Mouse (Mus musculus): ENCODE results near the gene Itgb6. TPM values are rescaled to one million over a fixed set of nuclear protein-coding genes. Genes with fewer than 3 reads are reported as not detected.

Gene Itgb6
- not detected in 2 replicates for polyA plus RNA-seq (2012; ENCODE audit: insufficient read depth, insufficient read length, low replicate concordance, missing spikeins)

GRCm38 (mm10) chr2:60722514-60722913 lies at the start of gene Itgb6:
Gene Itgb6, minus strand, starts transcription at chr2:60722643.
- 52% methylated on average over 14 of the region's 14 CpGs for WGBS
- Histone ChIP-seq H3K27ac (ENCODE audit: insufficient read depth, low read depth, low read length) (no peak within 1 kb of the TSS), H3K4me3 (ENCODE audit: insufficient read depth, low read depth, low read length) (no peak within 1 kb of the TSS), H3K4me1 (ENCODE audit: control insufficient read depth, insufficient read depth, low read length) (no peaks in the 10 kb centered on the region)
- TF ChIP-seq POLR2A (IDR thresholded peaks at IDR 0.05; ENCODE audit: insufficient read depth, low read depth, low read length) (no peak), CTCF (IDR thresholded peaks at IDR 0.05; ENCODE audit: insufficient read depth, low read depth, low read length) (no peak)

- no peak overlapping the region for H3K27ac ChIP-seq (ENCODE audit: insufficient read depth, low read depth, low read length)
- WGBS, result 62% methylated on average over 8 of the region's 8 CpGs
- TF ChIP-seq CTCF (IDR thresholded peaks at IDR 0.05; ENCODE audit: insufficient read depth, low read depth, low read length) (no peak), POLR2A (IDR thresholded peaks at IDR 0.05; ENCODE audit: insufficient read depth, low read depth, low read length) (no peak)
- no peak overlapping the region for H3K4me3 ChIP-seq (ENCODE audit: insufficient read depth, low read depth, low read length)
- peaks cover 3% of the 10 kb centered on the region; the same call in 1 of the 2 replicates for H3K4me1 ChIP-seq (ENCODE audit: control insufficient read depth, insufficient read depth, low read length)
Observed at GRCm38 (mm10) chr2:60766420-60766819, 44.0 kb upstream of the Itgb6 start.

- Histone ChIP-seq H3K27ac (ENCODE audit: insufficient read depth, low read depth, low read length) (no peak overlapping the region), H3K4me1 (ENCODE audit: control insufficient read depth, insufficient read depth, low read length) (no peaks in the 10 kb centered on the region), H3K4me3 (ENCODE audit: insufficient read depth, low read depth, low read length) (no peak overlapping the region)
- 82% methylated on average over 9 of the region's 9 CpGs for WGBS
- TF ChIP-seq CTCF (IDR thresholded peaks at IDR 0.05; ENCODE audit: insufficient read depth, low read depth, low read length) (no peak), POLR2A (IDR thresholded peaks at IDR 0.05; ENCODE audit: insufficient read depth, low read depth, low read length) (no peak)
Observed at GRCm38 (mm10) chr2:60756218-60756617, 33.8 kb upstream of the Itgb6 start.

- Histone ChIP-seq H3K4me1 (ENCODE audit: control insufficient read depth, insufficient read depth, low read length) (no peaks in the 10 kb centered on the region), H3K4me3 (ENCODE audit: insufficient read depth, low read depth, low read length) (no peak overlapping the region), H3K27ac (ENCODE audit: insufficient read depth, low read depth, low read length) (no peak overlapping the region)
- TF ChIP-seq POLR2A (IDR thresholded peaks at IDR 0.05; ENCODE audit: insufficient read depth, low read depth, low read length), result no peak
- TF ChIP-seq CTCF (IDR thresholded peaks at IDR 0.05; ENCODE audit: insufficient read depth, low read depth, low read length), result no peak
- WGBS, result 98% methylated on average over 7 of the region's 7 CpGs
Observed at GRCm38 (mm10) chr2:60755101-60755500, 32.7 kb upstream of the Itgb6 start.

GRCm38 (mm10) chr2:60751274-60751673 lies 28.8 kb upstream of the Itgb6 start:
- TF ChIP-seq POLR2A (IDR thresholded peaks at IDR 0.05; ENCODE audit: insufficient read depth, low read depth, low read length) (no peak), CTCF (IDR thresholded peaks at IDR 0.05; ENCODE audit: insufficient read depth, low read depth, low read length) (no peak)
- no peaks in the 10 kb centered on the region for H3K4me1 ChIP-seq (ENCODE audit: control insufficient read depth, insufficient read depth, low read length)
- H3K4me3 ChIP-seq (ENCODE audit: insufficient read depth, low read depth, low read length), result no peak overlapping the region
- 96% methylated on average over 9 of the region's 9 CpGs for WGBS
- no peak overlapping the region for H3K27ac ChIP-seq (ENCODE audit: insufficient read depth, low read depth, low read length)

GRCm38 (mm10) chr2:60750591-60750990 lies 28.1 kb upstream of the Itgb6 start:
- H3K4me1 ChIP-seq (ENCODE audit: control insufficient read depth, insufficient read depth, low read length), result no peaks in the 10 kb centered on the region
- TF ChIP-seq POLR2A (IDR thresholded peaks at IDR 0.05; ENCODE audit: insufficient read depth, low read depth, low read length), result no peak
- TF ChIP-seq CTCF (IDR thresholded peaks at IDR 0.05; ENCODE audit: insufficient read depth, low read depth, low read length), result no peak
- no peak overlapping the region for H3K27ac ChIP-seq (ENCODE audit: insufficient read depth, low read depth, low read length)
- WGBS, result 96% methylated on average over 3 of the region's 3 CpGs
- H3K4me3 ChIP-seq (ENCODE audit: insufficient read depth, low read depth, low read length), result no peak overlapping the region

- TF ChIP-seq CTCF (IDR thresholded peaks at IDR 0.05; ENCODE audit: insufficient read depth, low read depth, low read length) (no peak), POLR2A (IDR thresholded peaks at IDR 0.05; ENCODE audit: insufficient read depth, low read depth, low read length) (no peak)
- no peaks in the 10 kb centered on the region for H3K4me1 ChIP-seq (ENCODE audit: control insufficient read depth, insufficient read depth, low read length)
- H3K4me3 ChIP-seq (ENCODE audit: insufficient read depth, low read depth, low read length), result no peak overlapping the region
- WGBS, result 96% methylated on average over 1 of the region's 1 CpGs
- H3K27ac ChIP-seq (ENCODE audit: insufficient read depth, low read depth, low read length), result no peak overlapping the region
Observed at GRCm38 (mm10) chr2:60748585-60748984, 26.1 kb upstream of the Itgb6 start.

- Histone ChIP-seq H3K4me1 (ENCODE audit: control insufficient read depth, insufficient read depth, low read length) (no peaks in the 10 kb centered on the region), H3K4me3 (ENCODE audit: insufficient read depth, low read depth, low read length) (no peak overlapping the region), H3K27ac (ENCODE audit: insufficient read depth, low read depth, low read length) (no peak overlapping the region)
- no peak for TF ChIP-seq POLR2A (IDR thresholded peaks at IDR 0.05; ENCODE audit: insufficient read depth, low read depth, low read length)
- TF ChIP-seq CTCF (IDR thresholded peaks at IDR 0.05; ENCODE audit: insufficient read depth, low read depth, low read length), result no peak
- WGBS, result 80% methylated on average over 3 of the region's 3 CpGs
Observed at GRCm38 (mm10) chr2:60747590-60747989, 25.1 kb upstream of the Itgb6 start.

- no peak overlapping the region for H3K27ac ChIP-seq (ENCODE audit: insufficient read depth, low read depth, low read length)
- no peaks in the 10 kb centered on the region for H3K4me1 ChIP-seq (ENCODE audit: control insufficient read depth, insufficient read depth, low read length)
- TF ChIP-seq CTCF (IDR thresholded peaks at IDR 0.05; ENCODE audit: insufficient read depth, low read depth, low read length), result no peak
- no peak overlapping the region for H3K4me3 ChIP-seq (ENCODE audit: insufficient read depth, low read depth, low read length)
- 61% methylated on average over 3 of the region's 3 CpGs for WGBS
Observed at GRCm38 (mm10) chr2:60744674-60745073, 22.2 kb upstream of the Itgb6 start.

Measured in olfactory bulb, adult 2 months (tissue).